Mouse (Mus musculus): Measurements from ENCODE around the gene Sh3bp4.
A peak's percentile ranks its signal among the peaks of the same experiment; 100 is the strongest.

Sh3bp4 gene

GRCm38 (mm10) chr1:89189204-89189603 lies 119.0 kb downstream of the Sh3bp4 start:
- no peak for DNase-seq

GRCm38 (mm10) chr1:89190621-89191020 lies 120.4 kb downstream of the Sh3bp4 start:
- DNase-seq, result no peak

- DNase-seq, result peak; percentile 83
Observed at GRCm38 (mm10) chr1:89191127-89191740, 121.0 kb downstream of the Sh3bp4 start.

- no peak for DNase-seq
Observed at GRCm38 (mm10) chr1:89192536-89193220, 122.5 kb downstream of the Sh3bp4 start.

- DNase-seq, result no peak
Observed at GRCm38 (mm10) chr1:89193576-89193975, 123.4 kb downstream of the Sh3bp4 start.

GRCm38 (mm10) chr1:89195827-89196712 lies 125.9 kb downstream of the Sh3bp4 start:
- peak; percentile 62 for DNase-seq
